Mouse (Mus musculus) natural killer cell, adult 2 months (primary cell): Measurements from ENCODE around the gene Ttc21b.
"Not testable (repeated sequence)": the region's sequence is repeated elsewhere in the genome, so short reads cannot be mapped to it uniquely, and the experiment has no call there.

Source experiments
- DNase-seq, 2 experiments: peaks; one replicate each; pipeline ENCODE4 v3.0.0; 2022; ENCODE audit warnings: low spot score in 2 of 2

The Ttc21b gene

GRCm38 (mm10) chr2:66256220-66257131 lies at the start of gene Ttc21b:
Ttc21b (minus strand) TSS chr2:66256617.
- DNase-seq = peak; percentile 74 to 82

- no peak for DNase-seq
Measured at GRCm38 (mm10) chr2:66272551-66272950, 16.1 kb upstream of the Ttc21b start.

GRCm38 (mm10) chr2:66244013-66244412 lies 12.4 kb downstream of the Ttc21b start:
- no peak for DNase-seq

- DNase-seq = no peak
Measured at GRCm38 (mm10) chr2:66240334-66240733, 16.1 kb downstream of the Ttc21b start.

GRCm38 (mm10) chr2:66238886-66239285 lies 17.5 kb downstream of the Ttc21b start:
- DNase-seq = no peak

GRCm38 (mm10) chr2:66220954-66221353 lies 35.5 kb downstream of the Ttc21b start:
- no peak for DNase-seq

GRCm38 (mm10) chr2:66209875-66210274 lies 46.5 kb downstream of the Ttc21b start:
- DNase-seq = no peak

- DNase-seq = no peak
Measured at GRCm38 (mm10) chr2:66209353-66209752, 47.1 kb downstream of the Ttc21b start.

- DNase-seq = no peak
Measured at GRCm38 (mm10) chr2:66206796-66207195, 49.6 kb downstream of the Ttc21b start.

- DNase-seq = no peak
Measured at GRCm38 (mm10) chr2:66204218-66204617, 52.2 kb downstream of the Ttc21b start.

- no peak for DNase-seq
Measured at GRCm38 (mm10) chr2:66200195-66200594, 56.2 kb downstream of the Ttc21b start.

- no peak for DNase-seq
Measured at GRCm38 (mm10) chr2:66191691-66192100, 64.7 kb downstream of the Ttc21b start.

GRCm38 (mm10) chr2:66190157-66190556 lies 66.3 kb downstream of the Ttc21b start:
- no peak for DNase-seq

GRCm38 (mm10) chr2:66189197-66189596 lies 67.2 kb downstream of the Ttc21b start:
- not testable (repeated sequence) for DNase-seq

- DNase-seq = no peak
Measured at GRCm38 (mm10) chr2:66187520-66187919, 68.9 kb downstream of the Ttc21b start.

- DNase-seq = peak in 1 of 2 experiments; percentile 16
Measured at GRCm38 (mm10) chr2:66184431-66185164, 71.8 kb downstream of the Ttc21b start.

GRCm38 (mm10) chr2:66180293-66180692 lies 76.1 kb downstream of the Ttc21b start:
- DNase-seq = no peak

- no peak for DNase-seq
Measured at GRCm38 (mm10) chr2:66179782-66180181, 76.6 kb downstream of the Ttc21b start.

GRCm38 (mm10) chr2:66178848-66179215 lies 77.6 kb downstream of the Ttc21b start:
- DNase-seq = no peak

GRCm38 (mm10) chr2:66177886-66178847 lies 78.2 kb downstream of the Ttc21b start:
- no peak for DNase-seq

GRCm38 (mm10) chr2:66177017-66177416 lies 79.4 kb downstream of the Ttc21b start:
- DNase-seq = no peak

- DNase-seq = no peak
Measured at GRCm38 (mm10) chr2:66173134-66173533, 83.3 kb downstream of the Ttc21b start.
